Comparison of ENCODE assay signal across 8 mouse cellular contexts in the genomic region with DNA sequence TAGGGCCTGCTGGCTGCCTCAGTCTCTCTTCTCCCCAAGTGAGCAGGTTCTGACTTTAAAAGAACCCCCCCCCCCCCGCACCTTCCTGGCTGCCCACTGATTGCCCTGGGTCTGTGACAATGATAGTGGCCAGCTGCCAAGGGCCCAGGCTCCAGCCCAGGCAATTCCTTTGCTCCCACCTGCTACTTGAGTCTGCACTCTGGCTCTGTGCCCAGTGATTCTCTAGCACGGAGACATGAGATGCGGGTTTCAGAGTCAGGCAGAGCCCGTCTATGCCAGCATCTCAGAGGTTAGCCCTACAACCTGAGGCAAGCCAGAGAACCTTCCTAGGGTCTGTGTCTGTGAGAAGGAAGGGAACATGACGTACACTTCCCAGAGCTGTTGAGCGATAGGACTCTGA.
DNase-seq lines count a peak whose midpoint lies in the region; ATAC-seq lines count a peak whose summit lies in the region.

No protein-coding gene starts in this region.

- DNase-seq in hindbrain, embryonic 14.5 days (ENCODE audit: low spot score), result peak; percentile 57
- DNase-seq in hindbrain, embryonic 11.5 days (ENCODE audit: low spot score), result no peak
- DNase-seq in right cerebral cortex, postnatal 4 days, result peak; percentile 27
- DNase-seq in right cerebral cortex, postnatal 25 days, result no peak
- peak; percentile 76 for DNase-seq in kidney, postnatal 14 days
- peak; percentile 26 for DNase-seq in testis, postnatal 14 days (ENCODE audit: low spot score)
- no peak for DNase-seq in urinary bladder, postnatal 10 days (ENCODE audit: low spot score)
- no peak for DNase-seq in yolk sac, embryonic 10.5 days (ENCODE audit: low spot score)

- H3K4me2 ChIP-seq in hindbrain, embryonic 14.5 days (replicated peaks), result no peak overlapping the region
- H3K4me2 ChIP-seq in hindbrain, embryonic 11.5 days (replicated peaks; ENCODE audit: low read depth, low read length), result no peak overlapping the region

- no peaks in the 10 kb centered on the region for H3K36me3 ChIP-seq in hindbrain, embryonic 14.5 days (replicated peaks; ENCODE audit: control insufficient read depth, insufficient read depth)
- no peaks in the 10 kb centered on the region for H3K36me3 ChIP-seq in hindbrain, embryonic 11.5 days (ENCODE audit: control insufficient read depth, insufficient read depth, low read length)

- no peaks in the 10 kb centered on the region; the same call in 1 of the 2 replicates for H3K27me3 ChIP-seq in hindbrain, embryonic 14.5 days (ENCODE audit: control insufficient read depth, insufficient read depth, low read length)
- H3K27me3 ChIP-seq in hindbrain, embryonic 11.5 days (ENCODE audit: control insufficient read depth, insufficient read depth, low read length), result no peaks in the 10 kb centered on the region

- peaks cover 20% of the 10 kb centered on the region; the same call in 1 of the 2 replicates for H3K4me1 ChIP-seq in hindbrain, embryonic 14.5 days (replicated peaks; ENCODE audit: control insufficient read depth, insufficient read depth, low read length)
- H3K4me1 ChIP-seq in hindbrain, embryonic 11.5 days (replicated peaks; ENCODE audit: control insufficient read depth, insufficient read depth, low read length), result peaks cover 5% of the 10 kb centered on the region; the same call in 1 of the 2 replicates

- H3K4me3 ChIP-seq in hindbrain, embryonic 14.5 days (replicated peaks; ENCODE audit: low read length), result no peak overlapping the region
- H3K4me3 ChIP-seq in hindbrain, embryonic 11.5 days (ENCODE audit: low read depth, low read length), result no peak overlapping the region

- WGBS in hindbrain, embryonic 14.5 days, result 61% methylated on average over 6 of the region's 6 CpGs
- WGBS in hindbrain, embryonic 11.5 days, result 93% methylated on average over 6 of the region's 6 CpGs

- H3K9me3 ChIP-seq in hindbrain, embryonic 14.5 days (ENCODE audit: control insufficient read depth, low read length), result no peaks in the 10 kb centered on the region
- H3K9me3 ChIP-seq in hindbrain, embryonic 11.5 days (ENCODE audit: control insufficient read depth, low read length), result no peaks in the 10 kb centered on the region

- ATAC-seq in hindbrain, embryonic 14.5 days (ENCODE audit: low FRiP score), result no peak
- ATAC-seq in hindbrain, embryonic 11.5 days (ENCODE audit: low FRiP score), result no peak

- no peak overlapping the region for H3K9ac ChIP-seq in hindbrain, embryonic 14.5 days
- H3K9ac ChIP-seq in hindbrain, embryonic 11.5 days (ENCODE audit: low read depth, low read length), result no peak overlapping the region; the same call in 1 of the 2 replicates

- H3K27ac ChIP-seq in hindbrain, embryonic 14.5 days, result no peak overlapping the region
- H3K27ac ChIP-seq in hindbrain, embryonic 11.5 days (ENCODE audit: low read depth, low read length), result no peak overlapping the region

Comparison
In these comparisons a context has a peak if more than half of its experiments do, and no peak if none do; other contexts are left out.
1. DNase-seq: peak in hindbrain, embryonic 14.5 days (single experiment), right cerebral cortex, postnatal 4 days (single experiment), kidney, postnatal 14 days (single experiment) and testis, postnatal 14 days (single experiment); none in hindbrain, embryonic 11.5 days (single experiment), right cerebral cortex, postnatal 25 days (single experiment), urinary bladder, postnatal 10 days (single experiment) and yolk sac, embryonic 10.5 days (single experiment).